Mouse (Mus musculus) inflammation-experienced regulatory T-cells (primary cell): ENCODE results near the gene Gm14851. TPM values are rescaled to one million over a fixed set of nuclear protein-coding genes. Genes with fewer than 3 reads are reported as not detected.

Experiments
- polyA plus RNA-seq, 2 experiments: library from polyadenylated mRNA; unstranded; fragments of 100-300 nt; shearing (Covaris generic); gene quantifications; one replicate each; pipeline ENCODE4 v1.2.1; 2017

Gene Gm14851
- polyA plus RNA-seq = 1 to 10 TPM in 1 of 2 experiments, under 1 TPM in 1; 0.60 to 1.9 TPM

GRCm38 (mm10) chr8:21095950-21096349 lies at the start of gene Gm14851:
Gene Gm14851 (minus strand): TSS chr8:21096050.

GRCm38 (mm10) chr8:21134342-21134741 lies 38.5 kb upstream of the Gm14851 start, which contains the start of gene Defa30:
Gene Defa30 (plus strand): TSS chr8:21134642.

GRCm38 (mm10) chr8:21084142-21084541 lies 11.7 kb downstream of the Gm14851 start, which contains the start of gene Defa25:
Gene Defa25 (plus strand): TSS chr8:21084442.

GRCm38 (mm10) chr8:21064738-21065137 lies 31.1 kb downstream of the Gm14851 start, which contains the start of gene Defa35:
Gene Defa35 (plus strand): TSS chr8:21065038.

GRCm38 (mm10) chr8:21054747-21055146 lies 41.1 kb downstream of the Gm14851 start, which contains the start of gene Defa23:
Gene Defa23 (plus strand): TSS chr8:21055047.

Other genes with a start within 250 kb of the Gm14851 start
- gene Defb33, start 203.4 kb downstream of the Gm14851 start, polyA plus RNA-seq = not detected
- gene Gm15056, start 193.4 kb downstream of the Gm14851 start, polyA plus RNA-seq = not detected
- gene Gm6040, start 174.0 kb downstream of the Gm14851 start, polyA plus RNA-seq = not detected
- under 1 TPM in 1 of 2 experiments, not detected in 1; 0.67 TPM for gene AY761185, start 151.3 kb downstream of the Gm14851 start, polyA plus RNA-seq
- not detected for gene Defa21, start 70.5 kb downstream of the Gm14851 start, polyA plus RNA-seq
- not detected for gene Defa23, start 41.0 kb downstream of the Gm14851 start, polyA plus RNA-seq
- gene Defa35, start 31.0 kb downstream of the Gm14851 start, polyA plus RNA-seq = not detected
- gene Defa25, start 11.6 kb downstream of the Gm14851 start, polyA plus RNA-seq = not detected
- not detected for gene Defa30, start 38.6 kb upstream of the Gm14851 start, polyA plus RNA-seq
- gene Defa22, start 66.2 kb upstream of the Gm14851 start, polyA plus RNA-seq = not detected
- not detected for gene Defa31, start 95.6 kb upstream of the Gm14851 start, polyA plus RNA-seq
- gene Gm15293, start 105.5 kb upstream of the Gm14851 start, polyA plus RNA-seq = not detected
- not detected for gene Gm15292, start 153.7 kb upstream of the Gm14851 start, polyA plus RNA-seq
- gene Defa27, start 219.5 kb upstream of the Gm14851 start, polyA plus RNA-seq = not detected
- gene Defa29, start 231.0 kb upstream of the Gm14851 start, polyA plus RNA-seq = not detected